Mouse (Mus musculus) bone marrow macrophage, adult 2 months (primary cell): ENCODE measurements around the gene Chchd1.

Experiments
- CTCF ChIP-seq: IDR thresholded peaks from 2 replicates; pipeline ENCODE4 v1.5.1; 2012; ENCODE audit warnings: low read depth, mild to moderate bottlenecking, low read length, moderate library complexity
- POLR2A ChIP-seq: IDR thresholded peaks from 2 replicates; pipeline ENCODE4 v1.6.1; 2012; ENCODE audit warnings: mild to moderate bottlenecking, low read depth, low read length, borderline replicate concordance

DNA sequence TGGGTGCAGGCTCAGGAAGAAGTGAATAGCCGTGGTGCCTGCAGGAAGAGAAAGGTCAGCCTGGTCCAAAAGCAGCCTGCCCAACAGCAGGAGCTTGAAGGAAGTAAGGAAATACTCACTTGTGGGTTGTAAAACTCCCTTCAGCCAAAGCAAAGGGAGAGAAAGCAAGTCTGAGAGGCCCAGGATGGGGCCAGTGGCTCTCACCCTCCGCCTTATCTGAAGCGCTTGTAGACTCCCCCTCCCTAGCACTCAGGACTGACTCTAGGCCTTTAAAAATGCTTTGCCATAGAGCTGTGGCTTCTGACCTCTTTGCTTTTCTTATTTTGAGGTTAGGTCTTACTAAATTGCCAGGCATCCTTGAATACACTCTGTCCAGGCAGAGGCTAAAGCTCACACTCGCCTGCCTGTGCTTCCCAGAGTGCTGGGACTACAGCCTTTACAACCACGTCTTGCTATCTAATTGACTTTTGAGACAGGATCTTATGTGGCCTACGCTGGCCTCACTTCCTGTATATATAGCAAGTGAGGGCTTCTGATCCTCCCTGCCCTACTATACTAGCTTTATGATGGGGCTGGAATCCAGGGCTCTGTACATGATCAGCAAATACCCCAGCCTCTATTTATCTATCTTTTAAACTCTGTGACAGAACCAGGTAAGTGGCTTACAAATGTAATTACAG, 23.0 kb downstream of the Chchd1 start:
- TF ChIP-seq CTCF (no peak), POLR2A (no peak)
